Mouse (Mus musculus): ENCODE measurements around the gene Tefm. TPM values are rescaled to one million over a fixed set of nuclear protein-coding genes. Genes with fewer than 3 reads are reported as not detected.
A peak's percentile ranks its signal among the peaks of the same experiment; 100 is the strongest.

The Tefm gene
- polyA plus RNA-seq, 1 experiment from 2014 or later: 17.7 TPM

- WGBS (ENCODE audit: insufficient replicate concordance): 39% methylated on average over 3 of the region's 3 CpGs
- Histone ChIP-seq H3K36me3 (peaks cover 28% of the 10 kb centered on the region), H3K4me3 (replicated peaks) (peak overlapping the region; percentile 100), H3K9ac (peak overlapping the region; percentile 100), H3K4me2 (peak overlapping the region; percentile 83), H3K9me3 (replicated peaks) (no peaks in the 10 kb centered on the region), H3K4me1 (replicated peaks) (peaks cover 50% of the 10 kb centered on the region), H3K27me3 (no peaks in the 10 kb centered on the region), H3K27ac (no peak overlapping the region)
- DNase-seq (no peak), ATAC-seq (ENCODE audit: low read depth) (no peak)
These were observed 51.3 kb downstream of the Tefm start for GRCm38 (mm10) chr11:80090555-80091164.

GRCm38 (mm10) chr11:80089817-80090214 lies 52.2 kb downstream of the Tefm start:
- Histone ChIP-seq H3K4me1 (replicated peaks) (peaks cover 57% of the 10 kb centered on the region), H3K36me3 (peaks cover 19% of the 10 kb centered on the region), H3K4me3 (replicated peaks) (peak overlapping the region; percentile 100), H3K27ac (peak overlapping the region; percentile 91), H3K4me2 (peak overlapping the region; percentile 83), H3K9ac (peak overlapping the region; percentile 100), H3K9me3 (replicated peaks) (no peaks in the 10 kb centered on the region), H3K27me3 (no peaks in the 10 kb centered on the region)
- DNase-seq (no peak), ATAC-seq (ENCODE audit: low read depth) (no peak)
- under 1% methylated on average over 14 of the region's 14 CpGs for WGBS (ENCODE audit: insufficient replicate concordance)

- H3K27ac ChIP-seq: peak within 1 kb of the TSS; percentile 91
- H3K4me2 ChIP-seq: peak within 1 kb of the TSS; percentile 83
- peak within 1 kb of the TSS; percentile 100 for H3K4me3 ChIP-seq (replicated peaks)
- no peaks in the 10 kb centered on the region for H3K9me3 ChIP-seq (replicated peaks)
- peak; percentile 83 for DNase-seq
- no peaks in the 10 kb centered on the region for H3K27me3 ChIP-seq
- H3K4me1 ChIP-seq (replicated peaks): peaks cover 60% of the 10 kb centered on the region
- WGBS (ENCODE audit: insufficient replicate concordance): 1% methylated on average over 57 of the region's 57 CpGs
- ATAC-seq (ENCODE audit: low read depth): peak; percentile 72
- H3K9ac ChIP-seq: peak within 1 kb of the TSS; percentile 100
- H3K36me3 ChIP-seq: peaks cover 13% of the 10 kb centered on the region
These were observed 52.8 kb downstream of the Tefm start, which contains the start of gene Atad5 for GRCm38 (mm10) chr11:80088917-80089816. Gene Atad5, plus strand, starts transcription at chr11:80089400.

GRCm38 (mm10) chr11:80086844-80087243 lies 55.1 kb downstream of the Tefm start:
- Histone ChIP-seq H3K4me1 (replicated peaks) (peaks cover 67% of the 10 kb centered on the region), H3K9me3 (replicated peaks) (peaks cover 5% of the 10 kb centered on the region; the same call in 1 of the 2 replicates), H3K9ac (no peak overlapping the region), H3K4me2 (no peak overlapping the region), H3K36me3 (peaks cover 6% of the 10 kb centered on the region), H3K4me3 (replicated peaks) (no peak overlapping the region), H3K27me3 (no peaks in the 10 kb centered on the region), H3K27ac (no peak overlapping the region)
- ATAC-seq (ENCODE audit: low read depth): peak; percentile 76
- DNase-seq: peak; percentile 76
- WGBS (ENCODE audit: insufficient replicate concordance): 6% methylated on average over 5 of the region's 5 CpGs

Other genes with a start within 250 kb of the Tefm start
- gene Utp6, start 179.8 kb downstream of the Tefm start, polyA plus RNA-seq (2015; fragmentation: Nextera tagmentation; extraction: Ambion mirVana): 30.0 and 42.6 TPM in 2 replicates
- 16.4 and 20.4 TPM in 2 replicates for gene Suz12, start 149.1 kb downstream of the Tefm start, polyA plus RNA-seq (2015; fragmentation: Nextera tagmentation; extraction: Ambion mirVana)
- gene Crlf3, start 61.2 kb downstream of the Tefm start, polyA plus RNA-seq (2015; fragmentation: Nextera tagmentation; extraction: Ambion mirVana): 91.4 and 103 TPM in 2 replicates
- 10.7 and 12.9 TPM in 2 replicates for gene Atad5, start 52.8 kb downstream of the Tefm start, polyA plus RNA-seq (2015; fragmentation: Nextera tagmentation; extraction: Ambion mirVana)
- 3.7 and 4.0 TPM in 2 replicates for gene Adap2, start 11.9 kb upstream of the Tefm start, polyA plus RNA-seq (2015; fragmentation: Nextera tagmentation; extraction: Ambion mirVana)
- gene Rnf135, start 41.7 kb upstream of the Tefm start, polyA plus RNA-seq (2015; fragmentation: Nextera tagmentation; extraction: Ambion mirVana): 4.3 and 5.3 TPM in 2 replicates
- 23.9 and 29.9 TPM in 2 replicates for gene Rhot1, start 66.8 kb upstream of the Tefm start, polyA plus RNA-seq (2015; fragmentation: Nextera tagmentation; extraction: Ambion mirVana)
- gene Rhbdl3, start 158.7 kb upstream of the Tefm start, polyA plus RNA-seq (2015; fragmentation: Nextera tagmentation; extraction: Ambion mirVana): 0.08 and 0.12 TPM in 2 replicates
- 6.9 and 8.1 TPM in 2 replicates for gene 5730455P16Rik, start 235.9 kb upstream of the Tefm start, polyA plus RNA-seq (2015; fragmentation: Nextera tagmentation; extraction: Ambion mirVana)
- gene Zfp207, start 241.1 kb upstream of the Tefm start, polyA plus RNA-seq (2015; fragmentation: Nextera tagmentation; extraction: Ambion mirVana): 102 and 131 TPM in 2 replicates